Mouse (Mus musculus) T-cell, adult 2 months (primary cell): Measurements from ENCODE around the gene Zdhhc15.
"Not testable (repeated sequence)": the region's sequence is repeated elsewhere in the genome, so short reads cannot be mapped to it uniquely, and the experiment has no call there.

ENCODE experiments used
- DNase-seq: peaks from one replicate; pipeline ENCODE4 v3.0.0; 2022; ENCODE audit warnings: low spot score

Zdhhc15 gene

DNA sequence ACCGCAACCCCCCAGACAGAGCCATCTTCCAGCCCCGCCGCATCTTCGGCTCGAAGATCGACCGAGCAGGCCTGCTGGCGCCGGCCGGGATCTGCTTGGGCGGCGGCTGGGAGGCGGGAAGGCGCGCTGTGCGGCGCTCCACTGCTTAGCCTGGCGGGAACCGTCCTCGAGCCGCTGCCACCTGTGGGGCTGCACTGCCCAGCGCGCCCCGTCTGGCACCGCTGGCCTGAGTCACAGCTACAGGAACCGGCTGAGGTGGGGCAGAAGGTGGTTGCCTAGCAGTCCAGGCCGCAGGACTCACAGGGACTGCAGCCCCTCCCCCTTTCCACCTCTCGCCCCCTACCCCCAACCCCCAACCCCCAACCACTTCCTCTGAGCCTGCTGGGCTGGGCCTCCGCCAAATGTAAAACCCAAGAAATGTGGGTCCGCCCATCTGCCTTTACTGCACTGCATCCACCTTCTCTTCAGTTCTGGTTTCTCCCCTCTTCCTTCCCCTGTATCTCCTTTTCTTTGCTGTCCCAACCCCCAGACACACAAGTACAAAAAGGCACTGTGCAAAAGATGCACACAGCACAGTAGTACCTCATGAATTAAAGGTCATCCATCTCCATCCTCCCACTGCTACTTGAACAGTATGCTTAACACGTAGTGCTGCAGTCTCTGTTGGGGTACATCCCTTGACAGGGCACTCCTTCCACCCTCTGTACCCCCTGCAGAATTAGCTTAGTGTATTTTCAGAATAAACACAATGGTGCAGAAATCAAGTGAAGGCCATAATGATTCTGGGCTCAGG is at the start of gene Zdhhc15:
Gene Zdhhc15, minus strand, starts transcription at position 308 of the 793 bp plus-strand sequence.
- peak; percentile 62 for DNase-seq

GRCm38 (mm10) chrX:104707935-104708334 is 37.1 kb upstream of the Zdhhc15 start:
- DNase-seq: no peak

DNA sequence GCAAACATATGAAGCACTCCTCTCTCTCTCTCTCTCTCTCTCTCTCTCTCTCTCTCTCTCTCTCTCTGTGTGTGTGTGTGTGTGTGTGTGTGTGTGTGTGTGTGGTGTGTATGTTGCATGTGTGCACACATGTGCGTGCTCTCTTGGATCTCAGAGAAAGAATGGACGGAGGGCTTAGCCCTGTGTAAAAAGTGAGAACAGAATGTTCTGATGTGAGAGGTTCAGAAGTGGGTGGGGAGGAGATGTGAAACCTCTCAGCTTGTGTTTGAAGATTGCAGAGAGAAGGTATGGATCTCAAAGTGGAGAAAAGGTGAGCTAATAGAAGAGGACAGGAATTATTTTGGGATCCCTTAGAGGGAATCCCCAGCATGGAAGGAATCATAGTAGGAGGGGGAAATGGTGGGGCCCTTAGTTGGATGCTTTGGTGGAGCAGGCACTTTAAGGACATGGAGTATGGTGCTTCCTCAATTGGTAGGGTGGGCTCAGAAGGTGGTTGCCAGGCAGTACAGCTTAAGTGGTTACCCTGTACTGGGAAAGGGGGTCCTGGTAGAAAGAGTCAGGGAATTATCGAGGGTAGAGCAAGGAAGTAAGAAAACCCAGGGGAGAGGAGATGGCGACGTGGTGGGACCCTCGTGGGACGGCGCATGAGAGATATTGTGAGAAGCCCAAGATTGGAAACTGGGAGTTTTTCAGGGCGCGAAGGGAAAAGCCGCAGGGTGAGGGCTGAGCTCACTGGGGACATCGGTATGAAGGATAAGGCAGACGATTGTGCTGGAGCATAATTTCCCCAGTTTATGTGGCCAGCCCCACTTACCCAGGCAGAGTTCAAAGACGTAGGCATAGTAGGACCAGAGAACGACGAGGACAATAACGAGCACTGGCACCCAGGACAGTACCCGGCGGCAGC is 761 bp downstream of the Zdhhc15 start:
- DNase-seq: no peak

GRCm38 (mm10) chrX:104656976-104657375 is 13.9 kb downstream of the Zdhhc15 start:
- DNase-seq: no peak

DNA sequence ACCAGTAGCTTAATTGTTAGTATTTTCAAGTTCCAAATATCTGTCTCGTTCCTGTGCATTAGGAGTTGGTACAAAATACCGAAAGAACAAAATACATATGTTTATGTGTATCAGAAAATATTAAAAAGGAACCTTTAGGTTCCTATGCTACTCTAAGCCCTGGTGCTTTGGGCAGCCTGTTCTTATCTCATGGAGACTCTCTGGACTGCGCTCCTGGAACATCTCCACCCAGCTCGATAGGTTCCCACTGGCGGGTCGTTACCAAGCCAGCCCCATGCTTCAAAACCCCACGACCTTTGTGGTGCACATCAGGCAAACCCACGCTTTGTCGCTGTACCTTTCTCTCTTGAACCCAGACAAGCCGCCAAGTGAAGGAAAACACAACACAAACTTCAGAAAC is 58.3 kb downstream of the Zdhhc15 start:
- DNase-seq: no peak

DNA sequence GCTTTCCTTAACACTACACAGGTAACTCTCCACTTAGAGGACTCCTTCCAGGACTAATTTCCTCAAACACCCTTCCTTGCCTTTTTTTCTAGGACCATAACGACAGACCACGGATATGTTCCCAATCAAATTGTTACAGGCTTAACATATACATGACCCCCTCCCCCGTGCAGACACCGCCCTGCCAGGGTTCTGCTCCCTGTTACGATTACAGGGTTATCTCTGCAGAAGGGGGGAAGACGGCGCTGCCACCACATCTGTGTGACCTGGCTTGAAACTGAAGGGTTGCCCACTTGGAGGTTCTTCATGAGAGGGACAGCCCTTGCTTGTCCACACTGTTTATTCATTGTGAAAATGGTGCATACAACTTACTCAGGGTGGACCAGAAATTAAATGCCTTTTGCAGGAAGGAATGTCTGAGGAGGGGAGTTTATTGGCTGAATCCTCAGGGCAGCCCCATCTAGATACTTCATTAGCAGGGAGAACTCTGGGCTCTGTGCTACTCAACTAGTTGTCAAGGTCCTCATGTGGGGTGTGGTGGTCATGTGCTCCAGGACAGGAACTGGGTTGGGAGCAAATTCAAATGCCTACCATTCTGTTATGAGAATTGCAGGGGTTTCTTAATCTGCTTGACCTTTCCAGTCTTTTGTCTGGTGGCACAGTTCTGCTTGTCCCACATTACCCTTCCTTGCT is 67.0 kb downstream of the Zdhhc15 start:
- not testable (repeated sequence) for DNase-seq

DNA sequence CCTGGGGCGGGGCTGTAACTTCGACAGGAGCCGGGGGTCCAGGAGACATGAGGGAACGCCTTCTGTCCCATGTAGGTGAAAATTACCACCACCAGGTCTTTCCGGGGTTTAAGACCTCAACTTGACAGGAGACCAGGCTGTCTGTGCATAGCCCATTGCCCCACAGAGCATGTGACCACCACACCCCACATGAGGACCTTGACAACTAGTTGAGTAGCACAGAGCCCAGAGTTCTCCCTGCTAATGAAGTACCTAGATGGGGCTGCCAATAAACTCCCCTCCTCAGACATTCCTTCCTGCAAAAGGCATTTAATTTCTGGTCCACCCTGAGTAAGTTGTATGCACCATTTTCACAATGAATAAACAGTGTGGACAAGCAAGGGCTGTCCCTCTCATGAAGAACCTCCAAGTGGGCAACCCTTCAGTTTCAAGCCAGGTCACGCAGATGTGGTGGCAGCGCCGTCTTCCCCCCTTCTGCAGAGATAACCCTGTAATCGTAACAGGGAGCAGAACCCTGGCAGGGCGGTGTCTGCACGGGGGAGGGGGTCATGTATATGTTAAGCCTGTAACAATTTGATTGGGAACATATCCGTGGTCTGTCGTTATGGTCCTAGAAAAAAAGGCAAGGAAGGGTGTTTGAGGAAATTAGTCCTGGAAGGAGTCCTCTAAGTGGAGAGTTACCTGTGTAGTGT is 68.5 kb downstream of the Zdhhc15 start:
- not testable (repeated sequence) for DNase-seq

DNA sequence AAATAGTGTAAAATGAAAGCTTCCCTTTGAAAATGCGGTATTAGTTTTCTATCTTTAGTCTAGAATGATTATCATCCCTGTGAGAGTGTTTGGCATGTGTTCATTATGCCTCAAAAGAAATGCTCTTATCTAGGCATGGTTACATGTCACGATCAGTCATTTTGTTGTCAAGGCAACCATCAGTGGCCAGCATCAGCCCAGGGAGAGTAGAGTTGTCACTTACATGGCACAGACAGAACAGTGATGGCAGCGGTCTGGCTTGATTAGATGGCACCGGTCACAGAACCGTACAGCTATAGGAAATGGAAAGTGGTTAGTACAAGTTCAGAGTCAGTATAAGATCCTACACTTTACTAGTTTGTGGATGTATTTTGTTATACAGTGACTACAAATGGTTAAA is 96.9 kb downstream of the Zdhhc15 start:
- no peak for DNase-seq

DNA sequence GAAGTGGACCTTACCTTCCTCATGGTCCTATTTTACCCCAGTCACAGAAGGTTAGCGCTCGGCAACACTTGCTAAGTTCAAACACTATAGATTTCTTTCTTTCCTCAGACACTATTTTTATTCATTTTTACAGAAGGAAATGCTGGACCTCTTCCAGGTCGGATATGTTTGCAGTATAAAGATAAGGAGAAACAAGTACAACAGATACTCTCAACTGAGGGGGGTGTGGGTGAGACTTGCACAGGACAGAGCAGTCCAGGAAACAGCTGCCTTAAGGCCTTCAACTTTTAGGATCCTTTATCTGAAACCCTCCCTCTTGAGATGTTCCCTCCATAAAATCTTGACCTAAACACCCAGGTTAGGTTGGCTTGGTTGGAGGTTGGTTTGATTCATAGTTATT is 103.4 kb downstream of the Zdhhc15 start:
- no peak for DNase-seq

- no peak for DNase-seq
These were observed 125.6 kb downstream of the Zdhhc15 start for GRCm38 (mm10) chrX:104545283-104545682.

DNA sequence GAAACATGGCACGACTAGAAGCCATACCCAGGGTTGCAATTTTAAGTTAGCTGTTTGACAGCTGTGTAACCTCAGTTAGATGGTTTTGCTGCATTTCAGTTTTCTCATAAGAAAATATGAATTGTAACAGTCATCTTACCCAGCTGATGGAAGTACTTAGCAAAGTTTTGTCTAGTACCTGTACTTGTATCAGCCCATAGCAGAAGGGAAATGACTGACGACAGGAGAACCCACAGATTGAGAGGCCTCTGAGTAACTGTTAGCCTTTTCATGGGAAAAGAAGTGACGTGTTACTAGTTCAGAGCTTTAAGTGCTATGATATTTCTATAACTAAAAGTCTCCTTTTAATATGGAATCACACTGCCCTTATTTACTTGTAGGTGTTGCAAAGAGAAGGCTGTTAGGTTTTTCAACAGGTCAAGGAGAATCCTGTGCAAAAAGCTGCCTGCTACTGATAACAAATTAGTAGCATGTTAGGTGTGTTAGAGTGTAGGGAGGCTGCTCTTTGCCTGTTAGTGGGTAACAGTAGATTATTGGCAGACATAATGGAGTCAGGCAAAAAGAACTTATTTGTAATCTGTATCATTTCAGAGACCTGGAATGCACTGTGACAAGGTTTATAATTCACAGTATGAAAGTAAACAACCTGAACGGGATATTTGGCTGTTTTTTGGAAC is 126.8 kb downstream of the Zdhhc15 start:
- no peak for DNase-seq

DNA sequence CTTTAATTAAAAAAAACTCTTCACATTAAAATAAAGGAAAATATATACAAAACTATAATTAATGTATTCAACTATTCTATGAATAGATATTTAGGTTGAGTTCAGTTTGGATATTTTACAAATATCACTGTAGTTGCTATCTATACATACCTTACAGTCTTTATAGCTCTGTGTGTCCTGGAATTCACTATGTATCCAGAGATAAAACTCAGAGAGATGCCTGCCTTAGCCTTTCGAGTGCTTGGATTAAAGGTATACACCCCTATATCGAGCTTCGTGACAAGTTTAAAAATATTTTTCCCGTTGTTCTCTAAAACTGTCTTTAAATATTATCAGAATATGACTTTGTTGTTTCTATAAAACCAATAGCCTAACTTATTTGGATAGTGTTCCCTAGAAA is 128.2 kb downstream of the Zdhhc15 start:
- DNase-seq: no peak

DNA sequence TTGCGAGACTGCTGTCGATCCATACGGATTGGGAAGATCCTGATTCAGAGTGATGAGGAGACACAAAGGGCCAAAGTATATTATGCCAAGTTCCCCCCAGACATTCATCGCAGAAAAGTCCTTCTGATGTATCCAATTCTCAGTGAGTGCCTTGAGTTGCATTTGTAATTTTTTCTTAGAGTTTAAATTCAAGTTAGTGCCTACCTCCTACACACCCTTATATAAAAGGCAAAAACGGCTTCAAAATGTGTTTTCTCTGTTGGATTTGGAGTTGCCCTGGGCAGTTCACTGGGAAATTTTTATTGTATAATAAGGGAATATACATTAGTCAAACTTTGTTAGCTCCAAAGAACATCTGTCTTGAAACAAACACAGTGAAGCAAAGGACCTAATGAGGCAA is 169.1 kb downstream of the Zdhhc15 start:
- no peak for DNase-seq

DNA sequence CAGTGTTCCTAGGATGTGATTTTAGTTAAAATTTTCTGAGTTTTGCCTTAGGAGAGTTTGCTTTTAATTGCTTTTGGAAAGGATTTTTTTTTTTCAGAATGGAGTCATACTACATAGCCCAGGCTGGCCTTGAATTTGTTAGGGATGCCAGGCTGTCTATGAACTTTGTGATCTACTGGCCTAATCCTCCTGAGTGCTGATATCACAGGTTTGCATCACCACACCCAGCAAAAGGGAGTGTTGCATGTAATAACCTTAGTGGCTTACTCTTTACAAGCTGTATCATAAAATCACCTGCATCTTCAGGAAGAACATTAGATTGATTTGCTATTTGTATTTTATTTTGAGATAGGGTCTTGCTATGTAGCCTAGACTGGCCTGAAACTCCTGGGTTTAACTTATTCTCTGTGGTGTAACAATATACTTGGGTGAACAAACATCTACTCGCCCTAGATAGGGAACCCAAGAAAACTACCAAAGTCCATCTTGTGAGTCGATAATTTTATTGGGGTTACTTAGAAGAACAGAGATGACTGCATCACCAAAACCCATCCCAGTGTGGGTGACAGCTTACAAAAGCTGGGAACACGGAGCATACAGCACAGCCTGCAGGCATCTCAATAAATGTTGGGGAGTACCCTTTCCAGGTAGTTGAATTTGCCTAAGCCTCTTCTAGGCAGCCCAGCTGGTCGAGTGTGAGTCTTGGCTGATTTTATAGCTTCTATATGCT is 181.1 kb downstream of the Zdhhc15 start:
- no peak for DNase-seq

- no peak for DNase-seq
These were observed 181.9 kb downstream of the Zdhhc15 start for GRCm38 (mm10) chrX:104488870-104489467.

GRCm38 (mm10) chrX:104488036-104488435 is 182.8 kb downstream of the Zdhhc15 start:
- no peak for DNase-seq
